Comparison of ENCODE assay signal across 27 mouse cellular contexts in genomic region chr3:140697295-140697694, GRCm38 (mm10).
A peak's percentile ranks its signal among the peaks of the same experiment; 100 is the strongest.
DNase-seq lines count a peak whose midpoint lies in the region; ATAC-seq and TF ChIP-seq lines count a peak whose summit lies in the region.
"Had no signal": no experiment of that assay in that cellular context is flagged by ENCODE, and none has a peak within 500 bp of the region (broad histone marks: within the 10 kb centered on the region; RNA-seq: fewer than 3 reads in every experiment).

No protein-coding gene starts in this region.

- no peaks in the 10 kb centered on the region for H3K9me3 ChIP-seq in forebrain, embryonic 11.5 days (ENCODE audit: control insufficient read depth, low read length)
- no peaks in the 10 kb centered on the region for H3K9me3 ChIP-seq in forebrain, embryonic 15.5 days
- H3K9me3 ChIP-seq in hindbrain, embryonic 16.5 days (ENCODE audit: control insufficient read depth, low read length) = no peaks in the 10 kb centered on the region
- H3K9me3 ChIP-seq in hindbrain, postnatal 0 days (ENCODE audit: low read length) = no peaks in the 10 kb centered on the region
- H3K9me3 ChIP-seq in midbrain, embryonic 13.5 days = no peaks in the 10 kb centered on the region
- H3K9me3 ChIP-seq in heart, embryonic 12.5 days (replicated peaks) = no peaks in the 10 kb centered on the region
- H3K9me3 ChIP-seq: lung, embryonic 15.5 days; neural tube, embryonic 15.5 days; stomach, embryonic 15.5 days had no signal

- DNase-seq in forebrain, embryonic 11.5 days (ENCODE audit: low spot score) = no peak
- DNase-seq in hindbrain, postnatal 0 days (ENCODE audit: low spot score) = no peak
- DNase-seq in embryo, embryonic 10.5 days (ENCODE audit: low spot score) = peak; percentile 50
- DNase-seq: adrenal gland, adult 8-10 months; cerebellum, adult 11 months; cerebellum, adult 9-11 months; gastrocnemius, postnatal 36 days; heart, adult 18-20 months; heart, postnatal 4 days; kidney, adult 9 months; kidney, postnatal 14 days; layer of hippocampus, adult 9-11 months; liver; right cerebral cortex, postnatal 25 days; thymus, postnatal 14 days had no signal

- WGBS in forebrain, embryonic 11.5 days = 11% methylated on average over 3 of the region's 3 CpGs
- WGBS in forebrain, embryonic 15.5 days = 9% methylated on average over 3 of the region's 3 CpGs
- 22% methylated on average over 3 of the region's 3 CpGs for WGBS in hindbrain, embryonic 16.5 days
- 25% methylated on average over 3 of the region's 3 CpGs for WGBS in hindbrain, postnatal 0 days
- WGBS in midbrain, embryonic 13.5 days = 6% methylated on average over 3 of the region's 3 CpGs
- 83% methylated on average over 3 of the region's 3 CpGs for WGBS in heart, embryonic 12.5 days

- H3K36me3 ChIP-seq in forebrain, embryonic 11.5 days (ENCODE audit: control insufficient read depth, insufficient read depth, low read length) = no peaks in the 10 kb centered on the region
- no peaks in the 10 kb centered on the region for H3K36me3 ChIP-seq in forebrain, embryonic 15.5 days
- no peaks in the 10 kb centered on the region for H3K36me3 ChIP-seq in hindbrain, embryonic 16.5 days (ENCODE audit: control insufficient read depth, insufficient read depth, low read length)
- no peaks in the 10 kb centered on the region for H3K36me3 ChIP-seq in hindbrain, postnatal 0 days (ENCODE audit: insufficient read depth, low read length)
- H3K36me3 ChIP-seq in midbrain, embryonic 13.5 days = no peaks in the 10 kb centered on the region
- no peaks in the 10 kb centered on the region for H3K36me3 ChIP-seq in heart, embryonic 12.5 days
- H3K36me3 ChIP-seq: lung, embryonic 15.5 days; neural tube, embryonic 15.5 days; stomach, embryonic 15.5 days had no signal

- ATAC-seq in forebrain, embryonic 11.5 days (replicated peaks; ENCODE audit: low FRiP score) = peak; percentile 64
- ATAC-seq in forebrain, embryonic 15.5 days (replicated peaks) = no peak
- ATAC-seq in hindbrain, embryonic 16.5 days = 0 out of 2 replicates have a peak, but pooled peaks have one; percentile 20
- no peak for ATAC-seq in hindbrain, postnatal 0 days
- ATAC-seq in midbrain, embryonic 13.5 days = 0 out of 2 replicates have a peak, but pooled peaks have one; percentile 48
- no peak for ATAC-seq in monocyte, adult 5-6 weeks (replicated peaks; ENCODE audit: insufficient number of reproducible peaks, low FRiP score, low TSS enrichment, poor library complexity, severe bottlenecking)
- ATAC-seq in heart, embryonic 12.5 days (ENCODE audit: insufficient number of reproducible peaks, low FRiP score) = no peak
- ATAC-seq: intestine, postnatal 0 days had no signal

- no peak overlapping the region for H3K9ac ChIP-seq in forebrain, embryonic 11.5 days (ENCODE audit: low read length)
- no peak overlapping the region for H3K9ac ChIP-seq in forebrain, embryonic 15.5 days (replicated peaks)
- H3K9ac ChIP-seq in hindbrain, embryonic 16.5 days (ENCODE audit: low read depth, low read length) = no peak overlapping the region
- H3K9ac ChIP-seq in hindbrain, postnatal 0 days (replicated peaks; ENCODE audit: low read length) = no peak overlapping the region
- no peak overlapping the region for H3K9ac ChIP-seq in midbrain, embryonic 13.5 days (replicated peaks)
- no peak overlapping the region for H3K9ac ChIP-seq in heart, embryonic 12.5 days
- H3K9ac ChIP-seq: liver, embryonic 14.5 days; lung, embryonic 15.5 days; neural tube, embryonic 15.5 days; stomach, embryonic 15.5 days had no signal

- H3K4me2 ChIP-seq in forebrain, embryonic 11.5 days (ENCODE audit: low read depth, low read length, severe bottlenecking) = no peak overlapping the region
- H3K4me2 ChIP-seq in forebrain, embryonic 15.5 days (replicated peaks) = no peak overlapping the region
- H3K4me2 ChIP-seq in hindbrain, embryonic 16.5 days (ENCODE audit: low read length) = no peak overlapping the region
- H3K4me2 ChIP-seq in hindbrain, postnatal 0 days (ENCODE audit: low read depth, low read length) = no peak overlapping the region
- no peak overlapping the region for H3K4me2 ChIP-seq in midbrain, embryonic 13.5 days (replicated peaks)
- H3K4me2 ChIP-seq in heart, embryonic 12.5 days = no peak overlapping the region
- H3K4me2 ChIP-seq: heart, embryonic 11.5 days; lung, embryonic 15.5 days; neural tube, embryonic 15.5 days; stomach, embryonic 15.5 days had no signal

- no peak overlapping the region for H3K4me3 ChIP-seq in forebrain, embryonic 11.5 days (ENCODE audit: low read depth, low read length)
- H3K4me3 ChIP-seq in forebrain, embryonic 15.5 days = no peak overlapping the region
- no peak overlapping the region for H3K4me3 ChIP-seq in hindbrain, embryonic 16.5 days (ENCODE audit: low read length)
- H3K4me3 ChIP-seq in hindbrain, postnatal 0 days (ENCODE audit: low read length) = no peak overlapping the region
- H3K4me3 ChIP-seq in midbrain, embryonic 13.5 days (replicated peaks) = no peak overlapping the region
- H3K4me3 ChIP-seq in heart, embryonic 12.5 days = no peak overlapping the region
- H3K4me3 ChIP-seq: lung, embryonic 15.5 days; neural tube, embryonic 15.5 days; stomach, embryonic 15.5 days had no signal

- H3K27ac ChIP-seq in forebrain, embryonic 11.5 days (ENCODE audit: low read depth, low read length) = no peak overlapping the region
- H3K27ac ChIP-seq in forebrain, embryonic 15.5 days (replicated peaks) = no peak overlapping the region
- H3K27ac ChIP-seq in hindbrain, embryonic 16.5 days (ENCODE audit: low read depth, low read length) = no peak overlapping the region
- no peak overlapping the region for H3K27ac ChIP-seq in hindbrain, postnatal 0 days
- no peak overlapping the region for H3K27ac ChIP-seq in midbrain, embryonic 13.5 days
- no peak overlapping the region for H3K27ac ChIP-seq in heart, embryonic 12.5 days (ENCODE audit: poor library complexity, severe bottlenecking)
- H3K27ac ChIP-seq: liver, embryonic 14.5 days; lung, embryonic 15.5 days; neural tube, embryonic 15.5 days; stomach, embryonic 15.5 days had no signal

- no peaks in the 10 kb centered on the region for H3K27me3 ChIP-seq in forebrain, embryonic 11.5 days (ENCODE audit: control insufficient read depth, insufficient read depth, low read length)
- H3K27me3 ChIP-seq in forebrain, embryonic 15.5 days = no peaks in the 10 kb centered on the region
- H3K27me3 ChIP-seq in hindbrain, embryonic 16.5 days (replicated peaks; ENCODE audit: control insufficient read depth, insufficient read depth, low read length) = no peaks in the 10 kb centered on the region
- H3K27me3 ChIP-seq in hindbrain, postnatal 0 days (ENCODE audit: insufficient read depth, low read length) = no peaks in the 10 kb centered on the region
- no peaks in the 10 kb centered on the region for H3K27me3 ChIP-seq in midbrain, embryonic 13.5 days
- H3K27me3 ChIP-seq in heart, embryonic 12.5 days (replicated peaks) = no peaks in the 10 kb centered on the region
- H3K27me3 ChIP-seq: CH12.LX; lung, embryonic 15.5 days; neural tube, embryonic 15.5 days; stomach, embryonic 15.5 days had no signal

- H3K4me1 ChIP-seq in forebrain, embryonic 11.5 days (replicated peaks; ENCODE audit: control insufficient read depth, insufficient read depth, low read length) = no peaks in the 10 kb centered on the region
- no peaks in the 10 kb centered on the region for H3K4me1 ChIP-seq in forebrain, embryonic 15.5 days
- no peaks in the 10 kb centered on the region for H3K4me1 ChIP-seq in hindbrain, embryonic 16.5 days (ENCODE audit: control insufficient read depth, insufficient read depth, low read depth, low read length)
- no peaks in the 10 kb centered on the region for H3K4me1 ChIP-seq in hindbrain, postnatal 0 days (ENCODE audit: insufficient read depth, low read length)
- H3K4me1 ChIP-seq in midbrain, embryonic 13.5 days (replicated peaks) = no peaks in the 10 kb centered on the region
- no peaks in the 10 kb centered on the region for H3K4me1 ChIP-seq in heart, embryonic 12.5 days (replicated peaks)
- H3K4me1 ChIP-seq: lung, embryonic 15.5 days; neural tube, embryonic 15.5 days; stomach, embryonic 15.5 days had no signal

- TF ChIP-seq CTCF in hindbrain, postnatal 0 days (IDR thresholded peaks at IDR 0.05; ENCODE audit: low read depth) = no peak

Comparison
In these comparisons a context has a peak if more than half of its experiments do, and no peak if none do; other contexts are left out.
1. ATAC-seq: peak in forebrain, embryonic 11.5 days (single experiment), hindbrain, embryonic 16.5 days (single experiment) and midbrain, embryonic 13.5 days (single experiment); none in forebrain, embryonic 15.5 days (single experiment), hindbrain, postnatal 0 days (single experiment), monocyte, adult 5-6 weeks (single experiment) and heart, embryonic 12.5 days (single experiment).